Comparison of ENCODE assay signal across 10 mouse cellular contexts in genomic region chr14:12344746-12345240, GRCm38 (mm10). TPM values are rescaled to one million over a fixed set of nuclear protein-coding genes. Genes with fewer than 3 reads are reported as not detected.
DNase-seq lines count a peak whose midpoint lies in the region; ATAC-seq lines count a peak whose summit lies in the region.
"Had no signal": no experiment of that assay in that cellular context is flagged by ENCODE, and none has a peak within 500 bp of the region (broad histone marks: within the 10 kb centered on the region; RNA-seq: fewer than 3 reads in every experiment).

No protein-coding gene starts in this region.

- H3K27me3 ChIP-seq in heart, embryonic 11.5 days (ENCODE audit: control insufficient read depth, insufficient read depth, low read length), result peaks cover 98% of the 10 kb centered on the region
- H3K27me3 ChIP-seq in intestine, embryonic 16.5 days (replicated peaks; ENCODE audit: control insufficient read depth, insufficient read depth, low read length), result peaks cover 97% of the 10 kb centered on the region
- H3K27me3 ChIP-seq in stomach, embryonic 15.5 days (replicated peaks), result peaks cover 97% of the 10 kb centered on the region

- H3K27ac ChIP-seq in heart, embryonic 11.5 days (ENCODE audit: low read depth, low read length), result no peak overlapping the region
- no peak overlapping the region for H3K27ac ChIP-seq in intestine, embryonic 16.5 days (ENCODE audit: low read length)
- no peak overlapping the region for H3K27ac ChIP-seq in stomach, embryonic 15.5 days

- peak; percentile 28; the same call in 1 of the 2 replicates for ATAC-seq in heart, embryonic 11.5 days (replicated peaks; ENCODE audit: insufficient number of reproducible peaks, low FRiP score, low TSS enrichment)
- no peak for ATAC-seq in intestine, embryonic 16.5 days
- ATAC-seq in stomach, embryonic 15.5 days (ENCODE audit: insufficient read depth, low FRiP score, low read depth), result no peak
- no peak for ATAC-seq in granulocyte monocyte progenitor cell, adult 5-6 weeks (replicated peaks; ENCODE audit: poor library complexity, severe bottlenecking)

- under 1% methylated on average over 39 of the region's 39 CpGs for WGBS in heart, embryonic 11.5 days (ENCODE audit: insufficient replicate concordance)
- WGBS in intestine, embryonic 16.5 days, result under 1% methylated on average over 39 of the region's 39 CpGs
- WGBS in stomach, embryonic 15.5 days, result 1% methylated on average over 39 of the region's 39 CpGs

- H3K4me2 ChIP-seq in heart, embryonic 11.5 days, result peak overlapping the region; percentile 61
- 0 out of 2 replicates have a peak overlapping the region, but pooled peaks have one; percentile 7 for H3K4me2 ChIP-seq in intestine, embryonic 16.5 days (ENCODE audit: low read depth, low read length)
- H3K4me2 ChIP-seq in stomach, embryonic 15.5 days, result peak overlapping the region; percentile 44

- peak overlapping the region; percentile 33 for H3K4me3 ChIP-seq in heart, embryonic 11.5 days (ENCODE audit: low read depth, low read length)
- peak overlapping the region; percentile 8; the same call in 1 of the 2 replicates for H3K4me3 ChIP-seq in intestine, embryonic 16.5 days (ENCODE audit: low read length)
- H3K4me3 ChIP-seq in stomach, embryonic 15.5 days (replicated peaks), result peak overlapping the region; percentile 16; the same call in 1 of the 2 replicates

- H3K9ac ChIP-seq in heart, embryonic 11.5 days (ENCODE audit: low read depth, low read length), result no peak overlapping the region
- H3K9ac ChIP-seq in intestine, embryonic 16.5 days (ENCODE audit: low read depth, low read length), result no peak overlapping the region
- no peak overlapping the region for H3K9ac ChIP-seq in stomach, embryonic 15.5 days

- H3K36me3 ChIP-seq in heart, embryonic 11.5 days (ENCODE audit: control insufficient read depth, insufficient read depth, low read length), result no peaks in the 10 kb centered on the region
- H3K36me3 ChIP-seq in intestine, embryonic 16.5 days (ENCODE audit: control insufficient read depth, insufficient read depth, low read length), result no peaks in the 10 kb centered on the region
- no peaks in the 10 kb centered on the region for H3K36me3 ChIP-seq in stomach, embryonic 15.5 days

- no peak for DNase-seq in heart, adult 18-20 months
- peak; percentile 31 for DNase-seq in right cerebral cortex, adult 18-20 months
- no peak for DNase-seq in right cerebral cortex, postnatal 14 days
- DNase-seq in lung, postnatal 25 days (ENCODE audit: low spot score), result no peak

- H3K9me3 ChIP-seq in heart, embryonic 11.5 days (replicated peaks; ENCODE audit: control insufficient read depth, low read length), result no peaks in the 10 kb centered on the region
- no peaks in the 10 kb centered on the region for H3K9me3 ChIP-seq in intestine, embryonic 16.5 days (ENCODE audit: control insufficient read depth, low read length)
- H3K9me3 ChIP-seq in stomach, embryonic 15.5 days, result no peaks in the 10 kb centered on the region

- peaks cover 14% of the 10 kb centered on the region; the same call in 1 of the 2 replicates for H3K4me1 ChIP-seq in heart, embryonic 11.5 days (ENCODE audit: control insufficient read depth, insufficient read depth, low read length)
- peaks cover 3% of the 10 kb centered on the region; the same call in 1 of the 2 replicates for H3K4me1 ChIP-seq in intestine, embryonic 16.5 days (ENCODE audit: control insufficient read depth, insufficient read depth, low read length)
- H3K4me1 ChIP-seq in stomach, embryonic 15.5 days, result peaks cover 32% of the 10 kb centered on the region

RNA-seq across cellular contexts. Expression of gene Fezf2, which starts 3.2 kb away (rescaled TPM):
- 0.14 TPM in 1 of 2 replicates, not detected in the other for polyA plus RNA-seq in heart, embryonic 11.5 days (2014; fragmentation: Nextera tagmentation; extraction: Ambion mirVana)
- not detected for total RNA-seq in heart, adult 18-20 months (2021)
- polyA plus RNA-seq in intestine, embryonic 16.5 days (2015; fragmentation: Nextera tagmentation; extraction: Ambion mirVana), result not detected in 2 replicates
- polyA plus RNA-seq in stomach, embryonic 15.5 days (2015; fragmentation: Nextera tagmentation; extraction: Ambion mirVana), result not detected in 2 replicates
- total RNA-seq in granulocyte monocyte progenitor cell, adult 5-6 weeks (2014; fragmentation: Nextera tagmentation), result not detected in 2 replicates
- total RNA-seq in granulocyte monocyte progenitor cell, adult 5-6 weeks (2017), result not detected in 2 replicates
- total RNA-seq: megakaryocyte, adult 5-6 weeks; MEL had no signal

Comparison
In these comparisons a context has a peak if more than half of its experiments do, and no peak if none do; other contexts are left out.
1. H3K4me2 ChIP-seq: peak in every context shown above with its lines; median percentile 61 in heart, embryonic 11.5 days; 44 in stomach, embryonic 15.5 days; 7 in intestine, embryonic 16.5 days.